Mouse (Mus musculus) C2C12 (cell line): ENCODE data around the gene Nipa1. TPM values are rescaled to one million over a fixed set of nuclear protein-coding genes. Genes with fewer than 3 reads are reported as not detected.

Source experiments
- H3K27me3 ChIP-seq: one replicate; pipeline ENCODE4 v1.6.1; 2011; ENCODE audit not compliant: control insufficient read depth, insufficient read depth, insufficient read length
- H3K36me3 ChIP-seq: one replicate; pipeline ENCODE4 v1.6.1; 2011; ENCODE audit not compliant: control insufficient read depth, insufficient read depth
- H3K4me3 ChIP-seq: one replicate; pipeline ENCODE4 v1.5.1; 2011; ENCODE audit warnings: mild to moderate bottlenecking, control low read depth; ENCODE audit not compliant: poor library complexity, insufficient read depth, severe bottlenecking
- H3K79me2 ChIP-seq: one replicate; pipeline ENCODE4 v1.6.1; 2011; ENCODE audit not compliant: control insufficient read depth, insufficient read depth
- H3K79me3 ChIP-seq: one replicate; pipeline ENCODE4 v1.6.1; 2011; ENCODE audit warnings: low read depth, control low read depth
- H3ac ChIP-seq: one replicate; pipeline ENCODE3; 2011; ENCODE audit warnings: low read depth; ENCODE audit not compliant: control insufficient read depth, insufficient read length
- CEBPB ChIP-seq: IDR thresholded peaks from one replicate; pipeline ENCODE4 v1.6.1; 2011; ENCODE audit warnings: low read depth, mild to moderate bottlenecking, control low read depth, moderate library complexity
- CTCF ChIP-seq: IDR thresholded peaks from one replicate; pipeline ENCODE4 v1.5.1; 2011; ENCODE audit not compliant: control insufficient read depth, insufficient read depth, insufficient read length
- FOSL1 ChIP-seq: IDR thresholded peaks from one replicate; pipeline ENCODE4 v1.8.0; 2011; ENCODE audit warnings: mild to moderate bottlenecking, low read length; ENCODE audit not compliant: poor library complexity, insufficient read depth, severe bottlenecking
- MAX ChIP-seq: IDR thresholded peaks from one replicate; pipeline ENCODE4 v1.6.1; 2011; ENCODE audit warnings: mild to moderate bottlenecking, control low read depth
- MYOD1 ChIP-seq: IDR thresholded peaks from one replicate; pipeline ENCODE4 v1.6.1; 2011; ENCODE audit warnings: low read depth; ENCODE audit not compliant: control insufficient read depth, insufficient read length
- MYOG ChIP-seq: IDR thresholded peaks from one replicate; pipeline ENCODE4 v1.6.1; 2011; ENCODE audit not compliant: control insufficient read depth, insufficient read length; ENCODE audit errors: extremely low read depth
- USF1 ChIP-seq: IDR thresholded peaks from one replicate; pipeline ENCODE4 v1.6.1; 2011; ENCODE audit warnings: low read depth, mild to moderate bottlenecking, control low read depth, moderate library complexity
- polyA plus RNA-seq: library from polyadenylated mRNA; unstranded; fragments of >200 nt; fragmentation: generic; extraction: Trizol; gene quantifications from one replicate; pipeline ENCODE4 v1.2.1, GENCODE M21; 2012; ENCODE audit warnings: missing spikeins

Nipa1 gene
- polyA plus RNA-seq, 1 experiment, result 3.9 TPM

DNA sequence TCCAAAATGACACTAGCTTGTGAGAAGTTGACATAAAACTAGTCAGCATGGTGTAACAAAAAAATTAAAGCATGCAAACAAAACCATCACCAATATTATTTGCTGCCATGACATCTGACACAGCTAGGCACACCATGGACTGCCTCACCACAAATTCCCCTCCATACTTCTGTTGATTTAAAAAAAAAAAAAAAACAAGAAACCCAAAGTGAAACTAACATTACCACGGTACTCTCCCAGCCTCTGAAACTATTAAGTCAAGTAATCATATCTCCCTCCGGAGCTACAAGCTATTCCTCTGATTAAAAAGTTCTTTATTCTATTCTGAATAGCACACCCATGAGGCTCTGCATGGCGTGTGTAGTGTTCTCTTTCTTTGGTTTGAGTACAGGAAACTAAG is 62.6 kb downstream of the Nipa1 start:
- H3K79me3 ChIP-seq, result peaks cover 70% of the 10 kb centered on the region
- no peaks in the 10 kb centered on the region for H3K36me3 ChIP-seq
- H3K79me2 ChIP-seq, result peaks cover 84% of the 10 kb centered on the region
- TF ChIP-seq MYOD1 (no peak), MYOG (no peak), CTCF (no peak), CEBPB (no peak), MAX (no peak), USF1 (no peak), FOSL1 (no peak)
- H3ac ChIP-seq, result no peak overlapping the region
- no peak overlapping the region for H3K4me3 ChIP-seq
- H3K27me3 ChIP-seq, result no peaks in the 10 kb centered on the region

DNA sequence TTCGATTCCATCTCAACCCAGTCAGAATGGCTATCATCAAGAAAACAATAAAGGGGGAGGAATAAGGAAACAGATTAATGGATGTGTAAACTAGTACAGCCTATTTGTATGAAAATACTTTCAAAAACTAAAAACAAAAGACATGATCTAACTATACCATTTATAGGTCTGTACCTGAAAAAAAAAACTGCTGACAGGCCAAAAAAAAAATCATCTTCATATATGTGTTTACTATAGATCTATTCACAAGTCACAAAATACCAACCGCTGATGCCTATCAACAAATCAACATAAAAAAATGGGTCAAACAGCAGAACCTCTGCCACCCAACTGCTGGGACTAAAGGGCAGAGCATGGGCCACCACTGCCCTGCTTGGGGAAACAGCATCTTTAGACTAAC is 63.7 kb downstream of the Nipa1 start:
- H3ac ChIP-seq, result no peak overlapping the region
- no peaks in the 10 kb centered on the region for H3K27me3 ChIP-seq
- TF ChIP-seq MYOD1 (no peak), USF1 (no peak), CTCF (no peak), FOSL1 (no peak), MYOG (no peak)
- H3K4me3 ChIP-seq, result no peak overlapping the region
- peaks cover 61% of the 10 kb centered on the region for H3K79me3 ChIP-seq
- peaks cover 72% of the 10 kb centered on the region for H3K79me2 ChIP-seq
- H3K36me3 ChIP-seq, result no peaks in the 10 kb centered on the region

DNA sequence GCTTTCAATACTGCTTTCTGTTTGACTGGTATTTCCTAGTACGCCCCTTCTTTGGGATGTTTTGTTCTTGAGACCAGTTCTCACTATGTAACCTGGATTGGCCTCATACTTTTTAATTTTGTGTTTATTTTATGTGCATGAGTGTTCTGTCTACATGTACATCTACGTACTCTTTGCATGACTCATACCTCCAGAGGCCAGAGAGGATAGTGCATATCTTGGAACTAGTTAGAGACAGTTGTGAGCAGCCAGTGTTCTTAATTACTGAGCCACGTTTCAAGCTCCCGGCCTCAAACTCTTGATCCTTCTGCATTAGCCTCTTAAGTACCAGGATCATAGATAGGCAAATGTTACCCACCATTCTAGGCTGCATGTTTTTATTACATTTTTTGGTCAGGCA is 81.4 kb downstream of the Nipa1 start:
- Histone ChIP-seq H3K79me2 (peaks cover 5% of the 10 kb centered on the region), H3K79me3 (peaks cover 9% of the 10 kb centered on the region), H3K4me3 (no peak overlapping the region), H3ac (no peak overlapping the region), H3K27me3 (no peaks in the 10 kb centered on the region), H3K36me3 (peaks cover 16% of the 10 kb centered on the region)
- no peak for TF ChIP-seq CTCF
- TF ChIP-seq MAX, result no peak
- no peak for TF ChIP-seq FOSL1
- TF ChIP-seq CEBPB, result no peak
- TF ChIP-seq MYOD1, result no peak
- TF ChIP-seq USF1, result no peak
- no peak for TF ChIP-seq MYOG

DNA sequence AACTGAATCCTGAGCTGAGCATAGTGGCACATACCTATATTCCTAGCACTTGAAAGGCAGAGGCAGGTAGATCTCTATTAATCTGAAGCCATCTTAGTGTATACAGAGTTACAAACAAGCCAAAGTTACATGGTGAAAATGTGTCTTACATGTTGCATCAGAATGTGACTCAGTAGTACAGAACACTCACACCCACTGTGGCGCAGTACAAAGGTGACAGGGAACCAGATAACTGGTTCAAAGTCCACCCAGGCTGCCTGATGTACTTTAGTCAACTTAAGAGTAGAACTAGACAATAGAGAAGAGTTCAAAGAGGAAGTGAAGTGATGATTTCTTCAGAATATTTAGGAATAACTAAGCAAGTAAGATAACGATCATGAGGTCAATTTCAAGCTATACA is 84.7 kb downstream of the Nipa1 start:
- H3ac ChIP-seq, result no peak overlapping the region
- TF ChIP-seq CTCF, result no peak
- no peak for TF ChIP-seq MYOG
- TF ChIP-seq MAX, result no peak
- TF ChIP-seq CEBPB, result no peak
- no peak for TF ChIP-seq FOSL1
- no peak for TF ChIP-seq MYOD1
- TF ChIP-seq USF1, result no peak
- H3K79me3 ChIP-seq, result no peaks in the 10 kb centered on the region
- H3K4me3 ChIP-seq, result no peak overlapping the region
- H3K36me3 ChIP-seq, result peaks cover 35% of the 10 kb centered on the region
- H3K79me2 ChIP-seq, result no peaks in the 10 kb centered on the region
- no peaks in the 10 kb centered on the region for H3K27me3 ChIP-seq

DNA sequence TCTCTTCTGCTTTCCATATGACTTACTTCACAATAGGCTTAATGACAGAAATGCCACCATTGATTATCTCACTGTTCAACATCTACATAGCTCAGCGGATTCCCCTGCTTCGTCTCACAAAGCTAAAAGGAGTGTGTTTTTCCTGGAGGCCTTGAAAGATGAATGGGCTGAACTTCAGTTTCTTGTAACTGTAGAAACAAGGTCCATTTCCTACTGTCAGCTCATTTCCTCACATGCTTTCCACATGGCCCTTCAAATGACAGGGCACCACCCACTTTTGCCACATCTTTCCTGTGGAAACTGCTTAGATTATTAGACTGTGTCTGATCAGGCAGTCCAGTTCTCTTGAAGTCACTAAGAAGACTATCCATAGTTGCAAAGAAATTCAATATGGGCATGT is 91.1 kb downstream of the Nipa1 start:
- H3K4me3 ChIP-seq, result no peak overlapping the region
- H3ac ChIP-seq, result no peak overlapping the region
- peaks cover 65% of the 10 kb centered on the region for H3K36me3 ChIP-seq

More for the DNA sequence above, 91.1 kb downstream of the Nipa1 start:
- H3K79me3 ChIP-seq, result no peaks in the 10 kb centered on the region
- no peaks in the 10 kb centered on the region for H3K27me3 ChIP-seq
- no peak for TF ChIP-seq FOSL1
- TF ChIP-seq MAX, result no peak
- TF ChIP-seq MYOG, result no peak
- no peak for TF ChIP-seq CTCF
- no peaks in the 10 kb centered on the region for H3K79me2 ChIP-seq

Other genes with a start within 250 kb of the Nipa1 start
- 3.6 TPM for gene Tubgcp5, start 225.8 kb downstream of the Nipa1 start, polyA plus RNA-seq
- 47.9 TPM for gene Cyfip1, start 178.2 kb downstream of the Nipa1 start, polyA plus RNA-seq
- 17.2 TPM for gene Nipa2, start 57.5 kb downstream of the Nipa1 start, polyA plus RNA-seq
- gene Herc2, start 30.2 kb upstream of the Nipa1 start, polyA plus RNA-seq, result 8.8 TPM
- gene Oca2, start 219.8 kb upstream of the Nipa1 start, polyA plus RNA-seq, result not detected